Mouse (Mus musculus) limb, embryonic 11.5 days (tissue): ENCODE results near the gene Rhox3c. TPM values are rescaled to one million over a fixed set of nuclear protein-coding genes. Genes with fewer than 3 reads are reported as not detected.
"Not testable (repeated sequence)": the region's sequence is repeated elsewhere in the genome, so short reads cannot be mapped to it uniquely, and the experiment has no call there.

Experiments used
- ATAC-seq: fragments of 200-750 bp; cut with Nextera tagmentation; 2 replicates; pipeline ENCODE4 v1.8.0; 2017; ENCODE audit warnings: low read depth; ENCODE audit not compliant: insufficient number of reproducible peaks, low FRiP score, low TSS enrichment
- DNase-seq: peaks from one replicate; pipeline ENCODE4 v3.0.0-alpha.2; 2015; ENCODE audit warnings: low spot score
- H3K27ac ChIP-seq: fragments of 300-500 bp; sonication (generic); replicated peaks from 2 replicates; pipeline ENCODE4 v1.5.1; 2014; ENCODE audit warnings: low read depth, mild to moderate bottlenecking, low read length
- H3K27me3 ChIP-seq: fragments of 300-500 bp; sonication (generic); 2 replicates; pipeline ENCODE4 v1.6.1; 2014; ENCODE audit warnings: mild to moderate bottlenecking, low read length, mixed read lengths; ENCODE audit not compliant: control insufficient read depth, insufficient read depth
- H3K36me3 ChIP-seq: fragments of 300-500 bp; sonication (generic); 2 replicates; pipeline ENCODE4 v1.6.1; 2014; ENCODE audit warnings: mild to moderate bottlenecking, low read length, moderate library complexity, mixed read lengths; ENCODE audit not compliant: control insufficient read depth, insufficient read depth
- H3K4me1 ChIP-seq: fragments of 300-500 bp; sonication (generic); 2 replicates; pipeline ENCODE4 v1.6.1; 2014; ENCODE audit warnings: low read length, mixed read lengths; ENCODE audit not compliant: control insufficient read depth, insufficient read depth
- H3K4me2 ChIP-seq: fragments of 300-500 bp; sonication (generic); 2 replicates; pipeline ENCODE4 v1.6.1; 2014; ENCODE audit warnings: low read depth, mild to moderate bottlenecking, moderate library complexity; ENCODE audit not compliant: severe bottlenecking
- H3K4me3 ChIP-seq: fragments of 300-500 bp; sonication (generic); 2 replicates; pipeline ENCODE4 v1.5.1; 2014; ENCODE audit warnings: low read depth, low read length
- H3K9ac ChIP-seq: fragments of 300-500 bp; sonication (generic); 2 replicates; pipeline ENCODE4 v1.6.1; 2014; ENCODE audit warnings: mild to moderate bottlenecking, low read length
- H3K9me3 ChIP-seq: fragments of 300-500 bp; sonication (generic); 2 replicates; pipeline ENCODE4 v1.6.1; 2016; ENCODE audit warnings: low read length; ENCODE audit not compliant: control insufficient read depth
- WGBS: fragments of 180-500 bp; shearing (Covaris S2); extraction: QIAGEN DNeasy Blood & Tissue Kit; methylation state at CpG from one replicate; pipeline ENCODE4 v1.1.7; 2014; 5-methylcytosine and 5-hydroxymethylcytosine counted together
- polyA plus RNA-seq: library from polyadenylated mRNA; unstranded; fragments of >200 nt; fragmentation: Nextera tagmentation; extraction: Ambion mirVana; gene quantifications from 2 replicates; pipeline ENCODE4 v1.2.1, GENCODE M21; 2014

Gene Rhox3c
- polyA plus RNA-seq: not detected in 2 replicates

- not testable (repeated sequence) for H3K4me2 ChIP-seq, H3K4me3 ChIP-seq, DNase-seq, H3K4me1 ChIP-seq, H3K9me3 ChIP-seq, H3K27me3 ChIP-seq, H3K9ac ChIP-seq, H3K27ac ChIP-seq, H3K36me3 ChIP-seq, ATAC-seq
- WGBS: 88% methylated on average over 3 of the region's 4 CpGs
Measured at GRCm38 (mm10) chrX:37458285-37458684, at the start of gene Rhox3c. TSS of gene Rhox3c (plus strand) at chrX:37458585.

DNA sequence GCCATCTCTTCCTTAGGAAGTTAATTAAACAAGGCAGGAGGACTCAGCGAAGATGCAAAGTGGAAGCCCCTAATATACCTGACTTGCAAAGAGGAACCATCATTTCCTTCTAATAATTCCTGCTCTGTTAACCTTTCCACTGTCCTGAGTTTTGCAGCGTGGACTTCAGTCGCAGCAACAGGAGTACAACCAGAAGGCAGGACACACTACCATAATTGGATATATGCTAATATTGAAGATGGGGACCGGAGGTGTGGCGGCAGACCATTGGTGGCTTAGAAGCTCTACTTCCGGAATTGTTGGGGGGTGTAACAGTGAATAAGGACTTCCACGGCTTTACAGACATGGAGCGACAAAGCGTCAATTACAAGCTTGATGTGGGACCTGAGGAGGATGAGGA is 46.6 kb upstream of the Rhox3c start, which contains the start of gene Rhox2b:
Gene Rhox2b, plus strand, starts transcription at position 301 of the 400 bp plus-strand sequence.
- not testable (repeated sequence) for DNase-seq, H3K27me3 ChIP-seq, H3K4me2 ChIP-seq, ATAC-seq, H3K36me3 ChIP-seq, H3K4me3 ChIP-seq, H3K9ac ChIP-seq, H3K27ac ChIP-seq, H3K4me1 ChIP-seq, H3K9me3 ChIP-seq
- WGBS: no CpG with 5 or more reads among the region's 9 CpGs

DNA sequence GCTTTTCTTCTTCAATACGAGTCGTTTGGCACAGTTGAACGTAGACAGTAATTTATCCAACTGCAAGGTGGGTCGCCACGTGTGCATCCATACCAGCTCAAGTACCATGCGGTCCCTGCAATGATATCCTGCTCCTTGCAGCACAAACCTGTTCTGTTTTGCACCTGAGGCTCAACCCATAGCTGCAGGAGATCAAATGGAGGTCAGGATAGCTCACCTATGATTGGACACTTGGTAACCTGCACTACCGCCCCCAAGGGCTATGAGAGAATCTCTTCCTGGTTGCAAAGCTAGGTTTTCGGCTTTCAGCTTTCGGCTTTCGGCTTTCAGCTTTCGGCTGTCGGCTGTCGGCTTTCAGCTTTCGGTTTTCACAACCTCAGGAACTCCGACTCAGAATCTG is 26.2 kb upstream of the Rhox3c start, which contains the start of gene Rhox4b:
Gene Rhox4b, plus strand, starts transcription at position 301 of the 400 bp plus-strand sequence.
- not testable (repeated sequence) for H3K4me2 ChIP-seq, H3K4me1 ChIP-seq, DNase-seq, H3K9ac ChIP-seq, H3K36me3 ChIP-seq, H3K27ac ChIP-seq, H3K4me3 ChIP-seq, ATAC-seq, H3K9me3 ChIP-seq, H3K27me3 ChIP-seq
- WGBS: 90% methylated on average over 14 of the region's 15 CpGs

- H3K9ac ChIP-seq, H3K9me3 ChIP-seq, H3K27me3 ChIP-seq, H3K4me2 ChIP-seq, H3K4me1 ChIP-seq, DNase-seq, ATAC-seq, H3K4me3 ChIP-seq, H3K36me3 ChIP-seq, H3K27ac ChIP-seq: not testable (repeated sequence)
- WGBS: 97% methylated on average over 7 of the region's 10 CpGs
Measured at GRCm38 (mm10) chrX:37453380-37453779, 5.0 kb upstream of the Rhox3c start, which contains the start of gene Rhox2c. TSS of gene Rhox2c (plus strand) at chrX:37453680.

DNA sequence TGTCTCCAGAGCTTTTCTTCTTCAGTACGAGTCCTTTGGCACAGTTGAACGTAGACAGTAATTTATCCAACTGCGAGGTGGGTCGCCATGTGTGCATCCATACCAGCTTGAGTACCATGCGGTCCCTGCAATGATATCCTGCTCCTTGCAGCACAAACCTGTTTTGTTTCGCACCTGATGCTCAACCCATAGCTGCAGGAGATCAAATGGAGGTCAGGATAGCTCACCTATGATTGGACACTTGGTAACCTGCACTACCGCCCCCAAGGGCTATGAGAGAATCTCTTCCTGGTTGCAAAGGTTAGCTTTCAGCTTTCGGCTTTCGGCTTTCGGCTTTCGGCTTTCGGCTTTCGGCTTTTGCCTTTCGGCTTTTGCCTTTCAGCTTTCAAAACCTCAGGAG is 21.7 kb downstream of the Rhox3c start, which contains the start of gene Rhox4c:
Gene Rhox4c, plus strand, starts transcription at position 301 of the 400 bp plus-strand sequence.
- not testable (repeated sequence) for DNase-seq, H3K27me3 ChIP-seq, ATAC-seq, H3K4me1 ChIP-seq, H3K9ac ChIP-seq, H3K4me2 ChIP-seq, H3K4me3 ChIP-seq, H3K9me3 ChIP-seq, H3K27ac ChIP-seq, H3K36me3 ChIP-seq
- 96% methylated on average over 14 of the region's 14 CpGs for WGBS

DNA sequence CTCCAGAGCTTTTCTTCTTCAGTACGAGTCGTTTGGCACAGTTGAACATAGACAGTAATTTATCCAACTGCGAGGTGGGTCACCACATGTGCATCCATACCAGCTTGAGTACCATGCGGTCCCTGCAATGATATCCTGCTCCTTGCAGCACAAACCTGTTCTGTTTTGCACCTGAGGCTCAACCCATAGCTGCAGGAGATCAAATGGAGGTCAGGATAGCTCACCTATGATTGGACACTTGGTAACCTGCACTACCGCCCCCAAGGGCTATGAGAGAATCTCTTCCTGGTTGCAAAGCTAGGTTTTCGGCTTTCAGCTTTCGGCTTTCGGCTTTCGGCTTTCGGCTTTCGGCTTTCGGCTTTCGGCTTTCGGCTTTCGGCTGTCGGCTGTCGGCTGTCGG is 55.7 kb downstream of the Rhox3c start, which contains the start of gene Rhox4d:
Gene Rhox4d, plus strand, starts transcription at position 301 of the 400 bp plus-strand sequence.
- not testable (repeated sequence) for H3K27ac ChIP-seq, DNase-seq, H3K36me3 ChIP-seq, H3K9ac ChIP-seq, H3K9me3 ChIP-seq, H3K4me3 ChIP-seq, H3K27me3 ChIP-seq, ATAC-seq, H3K4me1 ChIP-seq, H3K4me2 ChIP-seq
- WGBS: 95% methylated on average over 12 of the region's 18 CpGs

Other genes starting within 250 kb of the Rhox3c start
- not detected in 2 replicates for gene Gm9, start 247.5 kb upstream of the Rhox3c start, polyA plus RNA-seq
- not detected in 2 replicates for gene Rhox1, start 236.3 kb upstream of the Rhox3c start, polyA plus RNA-seq
- gene Rhox2a, start 213.6 kb upstream of the Rhox3c start, polyA plus RNA-seq: 0.25 TPM in 1 of 2 replicates, not detected in the other
- not detected in 2 replicates for gene Rhox3a, start 208.7 kb upstream of the Rhox3c start, polyA plus RNA-seq
- gene Rhox4a, start 193.2 kb upstream of the Rhox3c start, polyA plus RNA-seq: not detected in 2 replicates
- not detected in 2 replicates for gene Rhox3a2, start 78.6 kb upstream of the Rhox3c start, polyA plus RNA-seq
- not detected in 2 replicates for gene Rhox4a2, start 67.7 kb upstream of the Rhox3c start, polyA plus RNA-seq
- gene Rhox2b, start 46.5 kb upstream of the Rhox3c start, polyA plus RNA-seq: not detected in 2 replicates
- not detected in 2 replicates for gene Rhox4b, start 26.1 kb upstream of the Rhox3c start, polyA plus RNA-seq
- not detected in 2 replicates for gene Rhox2c, start 4.9 kb upstream of the Rhox3c start, polyA plus RNA-seq
- gene Rhox4c, start 21.8 kb downstream of the Rhox3c start, polyA plus RNA-seq: not detected in 2 replicates
- gene Rhox2d, start 34.8 kb downstream of the Rhox3c start, polyA plus RNA-seq: not detected in 2 replicates
- not detected in 2 replicates for gene Rhox4d, start 55.8 kb downstream of the Rhox3c start, polyA plus RNA-seq
- gene Rhox2e, start 71.9 kb downstream of the Rhox3c start, polyA plus RNA-seq: 0.30 TPM in 1 of 2 replicates, not detected in the other
- gene Rhox3e, start 83.4 kb downstream of the Rhox3c start, polyA plus RNA-seq: not detected in 2 replicates
- gene Rhox4e, start 98.8 kb downstream of the Rhox3c start, polyA plus RNA-seq: not detected in 2 replicates
- not detected in 2 replicates for gene Rhox2f, start 112.8 kb downstream of the Rhox3c start, polyA plus RNA-seq
- not detected in 2 replicates for gene Rhox3f, start 122.4 kb downstream of the Rhox3c start, polyA plus RNA-seq
- gene Rhox4f, start 149.1 kb downstream of the Rhox3c start, polyA plus RNA-seq: not detected in 2 replicates
- gene Rhox3g, start 170.0 kb downstream of the Rhox3c start, polyA plus RNA-seq: not detected in 2 replicates
- gene Rhox2g, start 184.9 kb downstream of the Rhox3c start, polyA plus RNA-seq: not detected in 2 replicates
- gene Rhox4g, start 192.7 kb downstream of the Rhox3c start, polyA plus RNA-seq: not detected in 2 replicates
- not detected in 2 replicates for gene Rhox3h, start 210.2 kb downstream of the Rhox3c start, polyA plus RNA-seq
- not detected in 2 replicates for gene Rhox2h, start 214.7 kb downstream of the Rhox3c start, polyA plus RNA-seq